Mouse (Mus musculus) small intestine, adult 2 months (tissue): Measurements from ENCODE around the gene Fndc11.

Experiments used
- CTCF ChIP-seq: fragments of 200-500 bp; IDR thresholded peaks from 2 replicates; pipeline ENCODE4 v1.5.1; 2012; ENCODE audit warnings: low read depth, mild to moderate bottlenecking, control low read depth, inconsistent platforms, low read length, moderate library complexity, mixed read lengths; ENCODE audit not compliant: insufficient replicate concordance, insufficient read length; ENCODE audit errors: extremely low read depth
- POLR2A ChIP-seq: fragments of 200-500 bp; IDR thresholded peaks from 2 replicates; pipeline ENCODE4 v1.6.1; 2012; ENCODE audit warnings: low read depth, mild to moderate bottlenecking, control low read depth, inconsistent platforms, low read length, moderate library complexity

DNA sequence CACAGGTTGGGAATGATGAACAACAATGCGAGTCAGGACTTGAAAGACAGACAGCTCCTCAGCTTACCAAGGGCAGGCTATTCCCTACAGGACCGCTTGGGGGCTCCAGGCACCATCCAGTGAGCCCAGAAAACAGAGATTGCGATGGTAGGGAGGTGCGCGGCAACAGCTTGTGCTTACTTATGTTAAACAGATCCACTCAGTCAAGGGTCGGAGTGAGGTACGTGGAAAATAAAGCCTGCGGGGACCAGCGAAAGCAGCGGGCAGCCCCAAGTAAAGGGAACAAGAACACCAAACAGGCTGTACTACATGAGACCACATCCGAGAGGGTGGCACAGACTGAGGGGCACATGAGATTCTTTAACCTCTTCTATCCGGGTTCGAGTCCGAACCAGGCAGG lies 33.2 kb upstream of the Fndc11 start:
- TF ChIP-seq CTCF (peak; percentile 98), POLR2A (no peak)
